Mouse (Mus musculus) intestine, embryonic 16.5 days (tissue): Measurements from ENCODE around the gene Necap2. TPM values are rescaled to one million over a fixed set of nuclear protein-coding genes. Genes with fewer than 3 reads are reported as not detected.

ENCODE experiments used
- ATAC-seq: fragments of 200-750 bp; cut with Nextera tagmentation; 2 replicates; pipeline ENCODE4 v1.8.0; 2017; ENCODE audit warnings: moderate TSS enrichment, moderate library complexity
- H3K27ac ChIP-seq: fragments of 300-500 bp; sonication (generic); 2 replicates; pipeline ENCODE4 v1.5.1; 2014; ENCODE audit warnings: mild to moderate bottlenecking, low read length
- H3K27me3 ChIP-seq: fragments of 300-500 bp; sonication (generic); replicated peaks from 2 replicates; pipeline ENCODE4 v1.6.1; 2014; ENCODE audit warnings: low read length, control low read depth, mixed read lengths; ENCODE audit not compliant: control insufficient read depth, insufficient read depth
- H3K36me3 ChIP-seq: fragments of 300-500 bp; sonication (generic); 2 replicates; pipeline ENCODE4 v1.6.1; 2014; ENCODE audit warnings: low read length, control low read depth; ENCODE audit not compliant: control insufficient read depth, insufficient read depth
- H3K4me1 ChIP-seq: fragments of 300-500 bp; sonication (generic); 2 replicates; pipeline ENCODE4 v1.6.1; 2014; ENCODE audit warnings: low read length, control low read depth, mixed read lengths; ENCODE audit not compliant: control insufficient read depth, insufficient read depth
- H3K4me2 ChIP-seq: fragments of 300-500 bp; sonication (generic); 2 replicates; pipeline ENCODE4 v1.6.1; 2014; ENCODE audit warnings: low read depth, low read length, control low read depth
- H3K4me3 ChIP-seq: fragments of 300-500 bp; sonication (generic); 2 replicates; pipeline ENCODE4 v1.5.1; 2014; ENCODE audit warnings: mild to moderate bottlenecking, low read length
- H3K9ac ChIP-seq: fragments of 300-500 bp; sonication (generic); 2 replicates; pipeline ENCODE4 v1.6.1; 2014; ENCODE audit warnings: low read depth, low read length
- H3K9me3 ChIP-seq: fragments of 300-500 bp; sonication (generic); 2 replicates; pipeline ENCODE4 v1.6.1; 2016; ENCODE audit warnings: low read length, control low read depth; ENCODE audit not compliant: control insufficient read depth
- WGBS: fragments of 180-500 bp; shearing (Covaris S2); extraction: QIAGEN DNeasy Blood & Tissue Kit; methylation state at CpG from one replicate; pipeline ENCODE4 v1.1.7; 2014; 5-methylcytosine and 5-hydroxymethylcytosine counted together
- polyA plus RNA-seq: library from polyadenylated mRNA; unstranded; fragments of >200 nt; fragmentation: Nextera tagmentation; extraction: Ambion mirVana; gene quantifications from 2 replicates; pipeline ENCODE4 v1.2.1, GENCODE M21; 2015

The Necap2 gene
- polyA plus RNA-seq, 1 experiment from 2014 or later, result 79.6 TPM

- Histone ChIP-seq H3K9ac (no peak overlapping the region), H3K4me3 (no peak overlapping the region), H3K36me3 (peaks cover 21% of the 10 kb centered on the region), H3K27ac (no peak overlapping the region), H3K4me2 (no peak overlapping the region), H3K4me1 (no peaks in the 10 kb centered on the region), H3K9me3 (no peaks in the 10 kb centered on the region), H3K27me3 (no peaks in the 10 kb centered on the region)
- ATAC-seq, result no peak
- WGBS, result 6% methylated on average over 8 of the region's 8 CpGs
Observed at GRCm38 (mm10) chr4:141065123-141065522, 13.0 kb downstream of the Necap2 start.

GRCm38 (mm10) chr4:141064104-141064659 is 14.0 kb downstream of the Necap2 start:
- ATAC-seq, result no peak
- WGBS, result 84% methylated on average over 4 of the region's 4 CpGs
- no peak overlapping the region for H3K4me3 ChIP-seq

GRCm38 (mm10) chr4:141060426-141061301 is 17.5 kb downstream of the Necap2 start, which contains the start of gene Crocc:
Gene Crocc (minus strand): TSS chr4:141060550.
- Histone ChIP-seq H3K4me3 (peak within 1 kb of the TSS; percentile 75), H3K27ac (peak within 1 kb of the TSS; percentile 90), H3K9ac (peak within 1 kb of the TSS; percentile 77), H3K27me3 (no peaks in the 10 kb centered on the region), H3K4me2 (peak within 1 kb of the TSS; percentile 87), H3K9me3 (no peaks in the 10 kb centered on the region), H3K36me3 (0 out of 2 replicates have a peak, but pooled peaks cover 2% of the 10 kb centered on the region), H3K4me1 (peaks cover 10% of the 10 kb centered on the region)
- WGBS, result under 1% methylated on average over 77 of the region's 77 CpGs
- ATAC-seq, result peak; percentile 95

More at GRCm38 (mm10) chr4:141064104-141064659, 14.0 kb downstream of the Necap2 start:
- H3K27me3 ChIP-seq, result no peaks in the 10 kb centered on the region
- no peak overlapping the region for H3K4me2 ChIP-seq
- H3K9me3 ChIP-seq, result no peaks in the 10 kb centered on the region
- H3K27ac ChIP-seq, result no peak overlapping the region
- peaks cover 7% of the 10 kb centered on the region for H3K4me1 ChIP-seq
- no peak overlapping the region for H3K9ac ChIP-seq
- peaks cover 17% of the 10 kb centered on the region for H3K36me3 ChIP-seq

GRCm38 (mm10) chr4:141059616-141060425 is 18.3 kb downstream of the Necap2 start:
- Histone ChIP-seq H3K27ac (peak overlapping the region; percentile 83), H3K9ac (peak overlapping the region; percentile 77), H3K27me3 (no peaks in the 10 kb centered on the region), H3K4me1 (peaks cover 10% of the 10 kb centered on the region), H3K9me3 (no peaks in the 10 kb centered on the region), H3K36me3 (0 out of 2 replicates have a peak, but pooled peaks cover 2% of the 10 kb centered on the region), H3K4me3 (peak overlapping the region; percentile 75), H3K4me2 (peak overlapping the region; percentile 87)
- ATAC-seq, result peak; percentile 74
- 2% methylated on average over 32 of the region's 32 CpGs for WGBS

- H3K27ac ChIP-seq, result no peak overlapping the region
- no peak overlapping the region for H3K4me2 ChIP-seq
- H3K36me3 ChIP-seq, result no peaks in the 10 kb centered on the region
- H3K4me1 ChIP-seq, result peaks cover 12% of the 10 kb centered on the region
- H3K27me3 ChIP-seq, result no peaks in the 10 kb centered on the region
- WGBS, result 77% methylated on average over 9 of the region's 9 CpGs
- no peaks in the 10 kb centered on the region for H3K9me3 ChIP-seq
- no peak overlapping the region for H3K4me3 ChIP-seq
- ATAC-seq, result no peak
- H3K9ac ChIP-seq, result 0 out of 2 replicates have a peak overlapping the region, but pooled peaks have one; percentile 7
Observed at GRCm38 (mm10) chr4:141058835-141059234, 19.3 kb downstream of the Necap2 start.

- H3K9ac ChIP-seq, result no peak overlapping the region
- H3K36me3 ChIP-seq, result no peaks in the 10 kb centered on the region
- H3K27ac ChIP-seq, result no peak overlapping the region
- no peak overlapping the region for H3K4me2 ChIP-seq
- ATAC-seq, result no peak
- H3K4me3 ChIP-seq, result no peak overlapping the region
- H3K9me3 ChIP-seq, result no peaks in the 10 kb centered on the region
- H3K27me3 ChIP-seq, result no peaks in the 10 kb centered on the region
- H3K4me1 ChIP-seq, result peaks cover 20% of the 10 kb centered on the region
- 94% methylated on average over 10 of the region's 10 CpGs for WGBS
Observed at GRCm38 (mm10) chr4:141056970-141057369, 21.2 kb downstream of the Necap2 start.

- Histone ChIP-seq H3K9me3 (no peaks in the 10 kb centered on the region), H3K27me3 (no peaks in the 10 kb centered on the region), H3K4me1 (peaks cover 12% of the 10 kb centered on the region; the same call in 1 of the 2 replicates), H3K27ac (peak overlapping the region; percentile 37; the same call in 1 of the 2 replicates), H3K4me2 (0 out of 2 replicates have a peak overlapping the region, but pooled peaks have one; percentile 16), H3K36me3 (no peaks in the 10 kb centered on the region), H3K4me3 (no peak overlapping the region), H3K9ac (peak overlapping the region; percentile 54)
- 45% methylated on average over 17 of the region's 17 CpGs for WGBS
- ATAC-seq, result peak; percentile 26; the same call in 1 of the 2 replicates
Observed at GRCm38 (mm10) chr4:141053568-141054161, 24.5 kb downstream of the Necap2 start.

- Histone ChIP-seq H3K9ac (peak overlapping the region; percentile 54), H3K4me2 (no peak overlapping the region), H3K4me1 (peaks cover 12% of the 10 kb centered on the region; the same call in 1 of the 2 replicates), H3K9me3 (no peaks in the 10 kb centered on the region), H3K4me3 (no peak overlapping the region), H3K36me3 (no peaks in the 10 kb centered on the region), H3K27ac (peak overlapping the region; percentile 37; the same call in 1 of the 2 replicates), H3K27me3 (no peaks in the 10 kb centered on the region)
- ATAC-seq, result peak; percentile 45
- 51% methylated on average over 8 of the region's 8 CpGs for WGBS
Observed at GRCm38 (mm10) chr4:141053138-141053537, 25.0 kb downstream of the Necap2 start.
